Mouse (Mus musculus): ENCODE measurements at regions not wholly inside any gene's neighbourhood (a gene's known extent, or its start where the extent isn't known, plus 50 kb on each side); places are given as distances from the start of the nearest gene placed in this dataset.

- DNase-seq (ENCODE audit: low spot score in 2 of 2), result no peak
Measured at GRCm38 (mm10) chr5:126954634-126955033, 287.0 kb upstream of the Tmem132c start.

- DNase-seq (ENCODE audit: low spot score in 2 of 2), result no peak
Measured at GRCm38 (mm10) chr5:126964577-126964976, 277.0 kb upstream of the Tmem132c start.

GRCm38 (mm10) chr5:126967076-126967475 lies 274.5 kb upstream of the Tmem132c start:
- peak in 1 of 2 experiments; percentile 11 for DNase-seq (ENCODE audit: low spot score in 2 of 2)

- DNase-seq (ENCODE audit: low spot score in 2 of 2), result no peak
Measured at GRCm38 (mm10) chr5:126969373-126969772, 272.2 kb upstream of the Tmem132c start.

- DNase-seq (ENCODE audit: low spot score in 2 of 2), result no peak
Measured at GRCm38 (mm10) chr5:126971284-126971683, 270.3 kb upstream of the Tmem132c start.

GRCm38 (mm10) chr5:126971981-126972380 lies 269.6 kb upstream of the Tmem132c start:
- DNase-seq (ENCODE audit: low spot score in 2 of 2), result no peak

- peak; percentile 33 to 34 for DNase-seq (ENCODE audit: low spot score in 2 of 2)
Measured at GRCm38 (mm10) chr5:126973425-126973824, 268.2 kb upstream of the Tmem132c start.

- peak in 1 of 2 experiments; percentile 31 for DNase-seq (ENCODE audit: low spot score in 2 of 2)
Measured at GRCm38 (mm10) chr5:126974565-126974964, 267.0 kb upstream of the Tmem132c start.

- no peak for DNase-seq (ENCODE audit: low spot score in 2 of 2)
Measured at GRCm38 (mm10) chr5:126995577-126995976, 246.0 kb upstream of the Tmem132c start.

- DNase-seq (ENCODE audit: low spot score in 2 of 2), result peak in 1 of 2 experiments; percentile 3
Measured at GRCm38 (mm10) chr5:127014166-127014565, 227.4 kb upstream of the Tmem132c start.

GRCm38 (mm10) chr5:127016467-127017060 lies 225.0 kb upstream of the Tmem132c start:
- no peak for DNase-seq (ENCODE audit: low spot score in 2 of 2)

- DNase-seq (ENCODE audit: low spot score in 2 of 2), result no peak
Measured at GRCm38 (mm10) chr5:127017971-127018370, 223.6 kb upstream of the Tmem132c start.

GRCm38 (mm10) chr5:127036472-127036871 lies 205.1 kb upstream of the Tmem132c start:
- no peak for DNase-seq (ENCODE audit: low spot score in 2 of 2)

GRCm38 (mm10) chr5:127057770-127058169 lies 183.8 kb upstream of the Tmem132c start:
- DNase-seq (ENCODE audit: low spot score in 2 of 2), result no peak

GRCm38 (mm10) chr5:127074327-127074726 lies 167.3 kb upstream of the Tmem132c start:
- DNase-seq (ENCODE audit: low spot score in 2 of 2), result no peak

Measured in left cerebral cortex, adult 9 months (tissue).